Mouse (Mus musculus) intestine, embryonic 14.5 days (tissue): ENCODE measurements around the gene Psmb5. TPM values are rescaled to one million over a fixed set of nuclear protein-coding genes. Genes with fewer than 3 reads are reported as not detected.
A peak's percentile ranks its signal among the peaks of the same experiment; 100 is the strongest.

Experiments
- ATAC-seq: fragments of 200-750 bp; cut with Nextera tagmentation; replicated peaks from 2 replicates; pipeline ENCODE4 v1.8.0; 2017; ENCODE audit warnings: low read depth, moderate number of reproducible peaks, moderate TSS enrichment, moderate library complexity; ENCODE audit not compliant: low FRiP score, low TSS enrichment
- DNase-seq: peaks from one replicate; pipeline ENCODE4 v3.0.0-alpha.2; 2018; ENCODE audit warnings: low spot score
- H3K27ac ChIP-seq: fragments of 300-500 bp; sonication (generic); 2 replicates; pipeline ENCODE4 v1.5.1; 2014; ENCODE audit warnings: low read depth, mild to moderate bottlenecking, control low read depth
- H3K27me3 ChIP-seq: fragments of 300-500 bp; sonication (generic); replicated peaks from 2 replicates; pipeline ENCODE4 v1.6.1; 2014; ENCODE audit warnings: low read length, control low read depth; ENCODE audit not compliant: control insufficient read depth, insufficient read depth
- H3K36me3 ChIP-seq: fragments of 300-500 bp; sonication (generic); 2 replicates; pipeline ENCODE4 v1.6.1; 2014; ENCODE audit warnings: low read length, control low read depth; ENCODE audit not compliant: control insufficient read depth, insufficient read depth
- H3K4me1 ChIP-seq: fragments of 300-500 bp; sonication (generic); replicated peaks from 2 replicates; pipeline ENCODE4 v1.6.1; 2014; ENCODE audit warnings: low read length, control low read depth, mixed read lengths; ENCODE audit not compliant: control insufficient read depth, insufficient read depth
- H3K4me2 ChIP-seq: fragments of 300-500 bp; sonication (generic); 2 replicates; pipeline ENCODE4 v1.6.1; 2014; ENCODE audit warnings: low read length
- H3K4me3 ChIP-seq: fragments of 300-500 bp; sonication (generic); 2 replicates; pipeline ENCODE4 v1.5.1; 2014; ENCODE audit warnings: low read depth, low read length, control low read depth, mixed read lengths
- H3K9ac ChIP-seq: fragments of 300-500 bp; sonication (generic); 2 replicates; pipeline ENCODE4 v1.6.1; 2014; ENCODE audit warnings: mild to moderate bottlenecking, low read length
- H3K9me3 ChIP-seq: fragments of 300-500 bp; sonication (generic); 2 replicates; pipeline ENCODE4 v1.6.1; 2016; ENCODE audit warnings: low read length, control low read depth; ENCODE audit not compliant: control insufficient read depth
- WGBS: fragments of 180-500 bp; shearing (Covaris S2); extraction: QIAGEN DNeasy Blood & Tissue Kit; methylation state at CpG from one replicate; pipeline ENCODE4 v1.1.7; 2014; 5-methylcytosine and 5-hydroxymethylcytosine counted together
- polyA plus RNA-seq: library from polyadenylated mRNA; unstranded; fragments of >200 nt; fragmentation: Nextera tagmentation; extraction: Ambion mirVana; gene quantifications from 2 replicates; pipeline ENCODE4 v1.2.1, GENCODE M21; 2014

The Psmb5 gene
- polyA plus RNA-seq, 1 experiment from 2014 or later = 412 TPM

DNA sequence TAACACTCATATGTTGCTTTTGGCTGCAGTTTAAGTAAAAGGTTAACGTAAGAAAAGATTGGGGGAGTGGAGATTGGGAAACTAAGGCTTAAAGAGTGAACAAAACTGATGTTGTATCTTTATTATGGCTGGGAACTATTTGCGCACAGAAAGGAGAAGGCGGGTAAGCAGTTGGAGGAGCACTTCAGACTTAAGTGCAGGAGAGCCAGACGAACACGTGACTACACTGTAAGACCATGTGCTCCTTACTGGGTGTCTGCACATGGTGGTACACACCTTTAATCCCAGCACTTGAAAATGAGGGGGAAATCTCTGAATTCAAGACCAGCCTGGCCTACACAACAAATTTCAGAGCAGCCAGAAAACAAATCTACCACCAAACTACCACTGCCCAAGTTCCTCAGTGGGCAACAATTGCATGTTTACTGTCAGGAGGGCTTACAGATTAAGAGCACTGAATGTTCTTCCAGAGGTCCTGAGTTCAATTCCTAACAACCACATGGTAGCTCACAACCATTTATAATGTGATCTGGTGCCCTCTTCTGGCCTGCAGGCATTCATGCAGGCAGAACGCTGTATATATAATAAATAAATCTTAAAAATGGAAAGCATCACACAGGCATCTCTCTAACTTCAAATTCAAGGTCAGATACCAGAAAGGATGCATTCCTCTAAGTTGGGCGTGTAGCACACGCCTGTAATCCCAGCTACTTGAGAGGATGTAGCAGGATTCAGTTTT is 29.2 kb upstream of the Psmb5 start:
- Histone ChIP-seq H3K4me2 (no peak overlapping the region), H3K4me1 (peaks cover 5% of the 10 kb centered on the region; the same call in 1 of the 2 replicates), H3K4me3 (no peak overlapping the region), H3K27me3 (no peaks in the 10 kb centered on the region), H3K36me3 (peaks cover 93% of the 10 kb centered on the region), H3K27ac (no peak overlapping the region), H3K9me3 (no peaks in the 10 kb centered on the region), H3K9ac (no peak overlapping the region)
- WGBS = 90% methylated on average over 8 of the region's 8 CpGs
- no peak for ATAC-seq
- DNase-seq = no peak

DNA sequence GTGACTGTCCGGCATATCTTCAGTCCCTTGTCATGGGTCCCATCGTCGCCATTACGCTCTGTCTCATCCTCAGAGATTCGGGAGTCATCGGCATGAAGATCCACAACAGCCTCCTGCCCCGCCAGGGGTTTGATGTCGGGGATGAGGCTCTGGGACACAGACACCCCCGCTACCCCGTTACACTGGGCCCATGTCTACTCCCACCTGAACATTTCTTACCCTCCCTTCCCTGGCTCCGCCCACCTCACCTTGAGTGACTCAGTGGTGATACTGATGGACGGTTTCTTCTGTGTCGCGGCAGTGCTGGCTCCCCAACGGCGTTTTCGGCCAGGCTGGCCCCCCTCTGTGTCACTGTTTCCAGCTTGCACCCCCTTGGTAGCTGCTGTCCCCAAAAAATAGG is 28.6 kb upstream of the Psmb5 start:
- H3K36me3 ChIP-seq = peaks cover 92% of the 10 kb centered on the region
- no peak overlapping the region for H3K27ac ChIP-seq
- 92% methylated on average over 17 of the region's 17 CpGs for WGBS
- H3K9me3 ChIP-seq = no peaks in the 10 kb centered on the region
- DNase-seq (no peak), ATAC-seq (no peak)
- H3K9ac ChIP-seq = no peak overlapping the region
- no peak overlapping the region for H3K4me2 ChIP-seq
- H3K27me3 ChIP-seq = no peaks in the 10 kb centered on the region
- H3K4me3 ChIP-seq = no peak overlapping the region
- H3K4me1 ChIP-seq = 0 out of 2 replicates have a peak, but pooled peaks cover 5% of the 10 kb centered on the region

DNA sequence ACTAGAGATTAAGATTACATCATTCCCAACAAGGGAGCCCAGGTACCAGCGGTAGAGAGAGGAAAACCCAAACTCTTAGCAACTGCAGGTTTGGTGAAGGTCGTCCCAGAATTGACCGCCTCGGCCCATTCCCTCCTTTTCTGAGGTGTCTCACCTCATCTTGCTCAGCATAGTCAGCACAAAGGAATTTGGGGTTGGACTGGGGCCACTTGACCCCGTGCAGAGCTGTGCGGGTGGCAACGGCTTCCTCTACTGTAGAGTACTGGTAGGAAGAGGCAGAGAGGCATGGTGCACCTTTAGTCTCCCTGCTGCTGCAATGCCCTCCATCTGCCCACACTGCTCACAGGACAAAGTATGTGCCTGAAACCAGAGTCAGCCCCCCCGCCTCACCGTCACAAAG is 26.5 kb upstream of the Psmb5 start:
- ATAC-seq (no peak), DNase-seq (no peak)
- Histone ChIP-seq H3K27ac (no peak overlapping the region), H3K36me3 (peaks cover 71% of the 10 kb centered on the region), H3K4me3 (no peak overlapping the region), H3K27me3 (no peaks in the 10 kb centered on the region), H3K4me1 (peaks cover 15% of the 10 kb centered on the region), H3K4me2 (no peak overlapping the region), H3K9me3 (no peaks in the 10 kb centered on the region), H3K9ac (no peak overlapping the region)
- WGBS = 86% methylated on average over 9 of the region's 9 CpGs

DNA sequence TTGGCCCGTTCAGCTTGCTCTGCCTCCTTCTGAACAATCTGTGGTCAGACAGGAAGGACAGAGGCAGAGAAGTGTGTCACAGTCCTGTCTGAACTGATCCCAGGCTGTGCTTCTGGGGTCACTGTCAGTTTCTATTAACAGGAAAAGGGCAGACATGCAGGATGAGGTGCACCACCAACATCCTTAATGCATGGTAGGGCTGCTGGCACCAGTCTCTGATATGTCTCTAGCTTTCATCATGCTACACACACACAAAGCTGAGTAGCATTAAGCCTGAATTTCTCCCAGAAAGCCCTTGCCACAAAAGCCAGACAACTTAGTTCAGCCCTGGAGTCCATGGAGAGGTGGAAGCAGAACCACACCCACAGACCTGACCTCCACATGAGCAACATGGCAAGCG is 25.2 kb upstream of the Psmb5 start:
- Histone ChIP-seq H3K9me3 (no peaks in the 10 kb centered on the region), H3K4me1 (peaks cover 10% of the 10 kb centered on the region), H3K27ac (no peak overlapping the region), H3K27me3 (no peaks in the 10 kb centered on the region), H3K4me3 (no peak overlapping the region), H3K36me3 (peaks cover 58% of the 10 kb centered on the region), H3K4me2 (no peak overlapping the region), H3K9ac (no peak overlapping the region)
- ATAC-seq (no peak), DNase-seq (no peak)
- WGBS = 83% methylated on average over 2 of the region's 2 CpGs

DNA sequence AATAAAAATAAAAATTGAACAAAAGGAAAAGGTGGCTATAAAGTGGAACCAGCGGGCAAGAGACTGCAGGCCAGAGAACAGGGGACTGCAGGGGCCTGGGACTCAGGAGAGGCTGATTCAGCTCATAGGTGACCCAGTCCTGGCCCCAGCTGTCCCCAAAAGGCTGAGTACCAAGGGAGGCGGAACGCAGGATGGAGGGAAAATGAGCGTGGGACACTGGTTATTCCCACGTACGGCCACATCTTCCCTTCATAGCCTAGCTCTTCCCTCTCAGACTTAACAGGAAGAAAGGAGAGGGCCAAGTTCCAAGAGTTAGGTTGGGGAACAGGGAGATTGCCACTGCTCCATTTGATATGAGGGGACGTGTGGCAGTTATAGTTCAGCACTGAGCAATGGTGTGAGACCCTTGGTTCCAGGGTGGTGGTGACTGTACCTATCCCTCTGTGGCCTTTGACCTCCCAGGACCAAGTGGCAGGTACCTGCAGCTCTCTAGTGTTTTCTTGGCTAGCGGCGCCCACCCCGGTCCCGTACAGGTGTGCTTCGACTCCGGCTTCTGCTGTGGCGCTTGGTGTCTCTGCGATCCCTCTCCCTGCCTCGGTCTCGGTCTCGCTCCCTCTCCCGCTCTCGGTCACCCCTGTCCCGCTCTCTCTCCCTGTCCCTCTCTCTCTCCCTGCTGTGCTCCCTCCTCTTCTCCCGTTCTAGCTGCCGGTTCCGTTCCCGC is 24.6 kb upstream of the Psmb5 start:
- no peaks in the 10 kb centered on the region for H3K27me3 ChIP-seq
- H3K27ac ChIP-seq = no peak overlapping the region
- H3K36me3 ChIP-seq = peaks cover 53% of the 10 kb centered on the region
- H3K9me3 ChIP-seq = no peaks in the 10 kb centered on the region
- no peak overlapping the region for H3K4me2 ChIP-seq
- H3K4me1 ChIP-seq = peaks cover 10% of the 10 kb centered on the region
- H3K4me3 ChIP-seq = no peak overlapping the region
- 83% methylated on average over 25 of the region's 25 CpGs for WGBS
- ATAC-seq (no peak), DNase-seq (no peak)
- H3K9ac ChIP-seq = no peak overlapping the region

DNA sequence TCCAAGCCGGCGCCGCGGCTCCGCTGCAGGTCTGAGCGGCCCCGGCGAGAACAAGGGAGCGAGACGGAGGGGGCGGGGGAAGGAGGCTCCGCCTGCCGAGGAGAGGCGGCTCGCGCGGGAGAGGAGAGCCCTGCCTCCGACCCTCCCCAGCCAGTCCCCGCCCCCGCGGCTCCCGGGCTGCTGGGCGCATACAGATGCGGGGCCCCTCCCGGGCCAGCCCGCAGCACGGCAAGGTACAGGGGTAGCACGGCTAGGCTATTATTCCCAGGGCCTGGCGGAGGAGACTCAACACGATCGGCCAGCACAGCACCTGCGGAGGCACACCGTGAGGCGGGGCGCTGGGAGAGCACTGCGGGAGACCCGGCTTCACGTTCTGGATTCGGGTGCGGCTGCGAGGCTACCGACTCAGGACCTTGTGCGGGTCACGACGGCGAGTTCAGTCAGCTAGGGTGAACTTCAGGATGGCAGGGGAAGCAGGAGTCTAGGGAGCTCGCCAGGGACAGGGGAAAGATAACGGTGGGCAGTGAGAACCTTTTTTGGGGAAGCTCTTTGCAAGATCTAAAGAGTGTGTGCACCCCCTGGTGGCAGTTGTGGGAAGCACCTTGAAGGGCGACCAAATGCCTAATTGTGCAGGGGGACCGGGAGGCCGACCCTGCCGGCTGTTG is 23.6 kb upstream of the Psmb5 start, which contains the start of gene Cdh24:
Gene Cdh24, minus strand, starts transcription at position 60 of the 665 bp plus-strand sequence.
- H3K9me3 ChIP-seq = no peaks in the 10 kb centered on the region
- no peaks in the 10 kb centered on the region for H3K27me3 ChIP-seq
- H3K4me2 ChIP-seq = peak within 1 kb of the TSS; percentile 77
- H3K4me3 ChIP-seq = peak within 1 kb of the TSS; percentile 61
- ATAC-seq = peak; percentile 91
- peaks cover 10% of the 10 kb centered on the region for H3K4me1 ChIP-seq
- under 1% methylated on average over 41 of the region's 52 CpGs for WGBS
- peaks cover 50% of the 10 kb centered on the region for H3K36me3 ChIP-seq
- peak within 1 kb of the TSS; percentile 76 for H3K9ac ChIP-seq
- peak within 1 kb of the TSS; percentile 60 for H3K27ac ChIP-seq
- DNase-seq = peak; percentile 99

DNA sequence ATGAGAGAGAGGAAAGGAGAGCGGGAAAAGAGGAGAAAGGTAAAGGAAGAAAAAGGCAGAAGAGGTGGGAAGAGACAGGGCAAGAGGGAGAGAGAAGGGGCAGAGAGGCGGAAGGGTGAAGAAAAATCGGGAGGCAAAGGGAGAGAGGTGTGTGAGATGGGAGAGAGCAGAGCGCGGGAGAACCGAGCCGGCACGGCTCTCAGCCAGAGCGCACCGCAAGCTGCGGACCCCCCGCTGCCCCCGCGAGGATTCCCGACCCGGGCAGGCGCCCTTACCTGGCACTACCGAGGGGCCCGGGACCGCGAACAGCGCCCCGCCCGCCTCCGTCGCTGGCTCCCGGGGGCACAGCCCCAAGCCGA is 23.1 kb upstream of the Psmb5 start, which contains the start of gene Gm17606:
Gene Gm17606, plus strand, starts transcription at position 7 of the 359 bp plus-strand sequence.
- peaks cover 50% of the 10 kb centered on the region for H3K36me3 ChIP-seq
- ATAC-seq (no peak; the same call in 1 of the 2 replicates), DNase-seq (no peak)
- H3K27ac ChIP-seq = peak within 1 kb of the TSS; percentile 60
- H3K9me3 ChIP-seq = no peaks in the 10 kb centered on the region
- peak within 1 kb of the TSS; percentile 76 for H3K9ac ChIP-seq
- no peaks in the 10 kb centered on the region for H3K27me3 ChIP-seq
- H3K4me2 ChIP-seq = peak within 1 kb of the TSS; percentile 77
- H3K4me1 ChIP-seq = peaks cover 10% of the 10 kb centered on the region
- WGBS = 0% methylated on average over 25 of the region's 28 CpGs
- H3K4me3 ChIP-seq = peak within 1 kb of the TSS; percentile 61

DNA sequence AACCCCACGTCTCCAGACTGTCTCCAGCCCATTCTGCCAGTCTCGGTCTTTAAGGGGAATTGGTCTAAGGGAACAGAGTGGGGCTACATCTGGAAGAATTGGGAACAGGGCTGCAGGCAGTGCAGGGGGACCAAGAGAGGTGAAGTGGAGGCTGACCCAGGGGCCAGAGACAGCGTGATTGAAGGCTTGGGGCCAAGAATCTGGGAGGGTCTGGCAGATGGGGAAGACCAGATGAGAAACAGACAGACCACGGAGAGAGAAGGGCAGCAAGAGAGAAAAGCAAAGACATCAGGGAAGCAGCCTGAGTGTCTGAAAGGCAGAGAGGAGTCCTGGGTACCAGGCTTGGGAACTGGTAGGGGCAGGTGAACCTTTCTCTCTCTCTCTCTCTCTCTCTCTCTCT is 22.3 kb upstream of the Psmb5 start:
- H3K4me1 ChIP-seq = peaks cover 10% of the 10 kb centered on the region
- H3K4me2 ChIP-seq = peak overlapping the region; percentile 77
- H3K4me3 ChIP-seq = peak overlapping the region; percentile 61
- H3K36me3 ChIP-seq = peaks cover 46% of the 10 kb centered on the region
- no peak overlapping the region for H3K9ac ChIP-seq
- H3K27me3 ChIP-seq = no peaks in the 10 kb centered on the region
- no peak overlapping the region for H3K27ac ChIP-seq
- H3K9me3 ChIP-seq = no peaks in the 10 kb centered on the region
- ATAC-seq (no peak), DNase-seq (no peak)
- 12% methylated on average over 4 of the region's 4 CpGs for WGBS
